Mouse (Mus musculus): ENCODE results near the gene Impg2. TPM values are rescaled to one million over a fixed set of nuclear protein-coding genes. Genes with fewer than 3 reads are reported as not detected.

Impg2 gene
- total RNA-seq, 2 experiments from 2014 or later = 0.83 to 1.1 TPM

DNA sequence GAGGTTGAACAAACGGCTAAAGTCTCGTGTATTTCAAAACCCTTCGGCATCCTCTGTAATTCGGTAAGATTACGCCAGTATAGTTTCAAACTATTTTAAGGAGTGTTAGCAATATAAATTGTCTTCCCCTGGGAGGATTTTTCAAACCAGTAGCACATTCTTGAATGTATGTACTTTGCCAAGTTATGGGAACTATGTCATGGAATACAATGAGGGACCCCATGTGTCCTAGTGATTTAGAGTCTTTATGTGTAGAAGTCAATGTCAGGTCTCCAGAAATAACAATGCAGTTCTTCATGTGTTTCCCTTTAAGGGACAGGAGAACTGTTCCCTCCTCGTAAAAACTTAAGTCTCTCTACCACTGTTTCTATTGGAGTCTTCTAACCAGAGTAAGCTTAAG, 94.1 kb downstream of the Impg2 start:
- no peak for DNase-seq (ENCODE audit: low spot score in 2 of 2)

GRCm38 (mm10) chr16:56298836-56299235, 94.7 kb downstream of the Impg2 start:
- DNase-seq (ENCODE audit: low spot score in 2 of 2) = no peak

DNA sequence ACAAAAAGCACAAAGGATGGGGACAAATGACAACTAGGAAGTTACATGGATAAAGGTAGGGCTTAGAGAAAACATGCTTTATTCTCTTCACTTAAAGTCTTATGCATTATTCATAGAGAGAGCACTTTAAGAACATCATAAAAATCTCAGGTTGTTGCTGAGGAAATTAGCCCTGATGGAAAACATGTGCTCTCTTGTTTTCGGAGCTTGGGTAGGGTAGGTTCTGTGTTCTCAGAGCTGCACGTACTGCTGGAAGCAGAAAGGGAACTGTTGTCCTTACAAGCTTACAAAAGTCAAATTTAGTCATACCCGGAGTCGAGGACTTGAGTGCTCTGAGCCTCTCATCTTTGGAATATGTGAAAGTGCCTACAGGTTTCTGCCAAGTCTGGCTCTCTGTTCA, 98.9 kb downstream of the Impg2 start:
- no peak for DNase-seq (ENCODE audit: low spot score in 2 of 2)

DNA sequence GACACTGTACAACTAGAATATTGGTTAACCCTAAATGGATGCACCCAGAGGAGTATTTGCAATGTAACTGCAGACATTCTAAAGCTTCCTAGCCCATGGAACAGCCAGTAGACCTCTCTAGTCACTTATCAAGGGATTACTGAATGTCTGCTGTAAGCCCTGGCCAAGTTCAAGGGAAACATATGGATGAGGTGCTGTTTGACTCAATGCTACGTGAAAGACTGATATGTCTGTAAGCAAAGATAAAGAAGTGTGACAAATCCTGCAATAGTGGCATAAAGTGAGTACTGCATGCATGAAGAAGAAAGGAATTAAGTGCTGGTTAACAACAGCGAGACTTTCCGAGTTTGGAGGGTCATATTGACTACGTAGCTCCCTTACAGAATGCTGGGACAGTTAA, 100.1 kb downstream of the Impg2 start:
- DNase-seq (ENCODE audit: low spot score in 2 of 2) = no peak

DNA sequence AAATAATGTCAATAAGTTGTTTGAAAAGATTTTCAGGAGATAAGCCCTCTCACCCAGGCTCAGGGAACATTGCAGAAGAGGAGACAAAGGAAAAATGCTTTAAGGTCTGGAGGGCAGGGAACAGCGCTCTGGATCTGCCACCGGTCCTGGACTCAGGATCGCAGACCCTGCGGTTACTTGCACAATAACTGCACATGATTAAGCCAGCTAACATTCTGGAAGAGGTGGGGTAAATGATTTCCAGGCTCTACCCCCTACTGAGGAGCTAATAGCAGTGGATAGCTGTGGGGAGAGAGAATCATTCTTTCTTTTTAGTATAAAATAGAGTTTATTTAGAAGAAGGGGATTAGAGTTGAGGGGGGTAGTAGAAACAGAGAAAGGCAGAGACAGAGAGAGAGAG, 103.5 kb downstream of the Impg2 start:
- DNase-seq (ENCODE audit: low spot score in 2 of 2) = no peak

DNA sequence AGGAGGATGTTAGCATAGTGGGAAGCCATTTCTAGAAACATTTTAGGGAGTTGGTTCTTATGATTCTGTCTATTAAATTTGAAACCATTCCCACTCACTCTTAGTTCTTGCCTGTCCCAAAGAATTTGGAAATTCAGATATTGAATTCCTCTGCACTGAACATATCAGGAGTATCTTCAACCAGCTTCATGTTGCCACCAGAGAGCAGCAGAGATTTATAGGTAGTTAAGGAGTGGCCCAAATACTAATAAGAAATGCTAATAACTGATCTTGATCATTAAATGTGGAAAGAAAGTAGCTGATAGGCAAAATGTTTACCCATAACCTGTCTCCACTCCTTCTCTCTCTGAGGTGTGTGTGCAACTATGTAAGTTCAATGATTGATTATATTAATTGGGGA, 107.2 kb downstream of the Impg2 start:
- DNase-seq (ENCODE audit: low spot score in 2 of 2) = no peak

Other genes starting within 250 kb of the Impg2 start
- 100 to 1,000 TPM; 945 to 977 TPM for gene Rpl24, start 238.0 kb upstream of the Impg2 start, total RNA-seq (2021)
- 10 to 100 TPM in 1 of 2 experiments, 1 to 10 TPM in 1; 9.5 to 11.5 TPM for gene Zbtb11, start 230.4 kb upstream of the Impg2 start, total RNA-seq (2021)
- 10 to 100 TPM; 59.0 to 66.2 TPM for gene Pcnp, start 174.6 kb upstream of the Impg2 start, total RNA-seq (2021)
- gene Trmt10c, start 166.5 kb upstream of the Impg2 start, total RNA-seq (2021) = 10 to 100 TPM in 1 of 2 experiments, 1 to 10 TPM in 1; 8.7 to 10.4 TPM
- 10 to 100 TPM; 27.3 to 28.4 TPM for gene Senp7, start 156.0 kb upstream of the Impg2 start, total RNA-seq (2021)

Data from gastrocnemius, postnatal 4 days (tissue).